Mouse (Mus musculus): ENCODE data around the gene Zfr. TPM values are rescaled to one million over a fixed set of nuclear protein-coding genes. Genes with fewer than 3 reads are reported as not detected.
"Not testable (repeated sequence)": the region's sequence is repeated elsewhere in the genome, so short reads cannot be mapped to it uniquely, and the experiment has no call there.

Zfr gene
- polyA plus RNA-seq, 1 experiment from 2014 or later = 38.1 TPM

DNA sequence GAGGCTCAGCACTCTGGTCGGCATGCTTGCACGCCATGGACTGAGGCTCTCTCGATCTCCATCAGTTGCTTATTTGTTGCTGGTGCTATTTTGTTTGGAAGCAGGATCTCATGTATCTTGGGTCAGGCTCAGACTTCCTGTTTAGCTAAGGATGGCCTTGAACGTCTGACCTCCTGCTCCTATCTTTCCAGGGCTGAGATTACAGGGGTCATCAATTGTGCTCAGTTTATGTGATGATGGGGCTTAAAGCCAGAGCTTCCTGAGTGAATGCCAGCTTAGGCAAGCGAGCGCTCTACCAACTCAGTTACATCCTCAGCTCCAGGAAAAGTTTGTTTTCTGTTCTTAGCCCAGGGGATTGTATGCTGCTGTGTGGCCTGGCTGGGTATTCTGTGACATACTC is 3.1 kb upstream of the Zfr start:
- WGBS (ENCODE audit: insufficient replicate concordance) = 58% methylated on average over 6 of the region's 6 CpGs
- H3K4me1 ChIP-seq (ENCODE audit: control insufficient read depth, low read depth, low read length) = peaks cover 7% of the 10 kb centered on the region
- no peak overlapping the region for H3K27ac ChIP-seq (ENCODE audit: low read length)
- no peak overlapping the region for H3K4me3 ChIP-seq (ENCODE audit: low read depth, low read length)
- H3K36me3 ChIP-seq (ENCODE audit: control insufficient read depth, insufficient read depth) = no peaks in the 10 kb centered on the region
- ATAC-seq (ENCODE audit: low read depth) = no peak
- H3K4me2 ChIP-seq (ENCODE audit: low read depth, low read length) = no peak overlapping the region
- H3K27me3 ChIP-seq (ENCODE audit: control insufficient read depth, insufficient read depth, low read depth, low read length) = no peaks in the 10 kb centered on the region
- H3K9me3 ChIP-seq (replicated peaks; ENCODE audit: control insufficient read depth, low read length) = no peaks in the 10 kb centered on the region
- H3K9ac ChIP-seq (ENCODE audit: low read depth, low read length) = no peak overlapping the region

DNA sequence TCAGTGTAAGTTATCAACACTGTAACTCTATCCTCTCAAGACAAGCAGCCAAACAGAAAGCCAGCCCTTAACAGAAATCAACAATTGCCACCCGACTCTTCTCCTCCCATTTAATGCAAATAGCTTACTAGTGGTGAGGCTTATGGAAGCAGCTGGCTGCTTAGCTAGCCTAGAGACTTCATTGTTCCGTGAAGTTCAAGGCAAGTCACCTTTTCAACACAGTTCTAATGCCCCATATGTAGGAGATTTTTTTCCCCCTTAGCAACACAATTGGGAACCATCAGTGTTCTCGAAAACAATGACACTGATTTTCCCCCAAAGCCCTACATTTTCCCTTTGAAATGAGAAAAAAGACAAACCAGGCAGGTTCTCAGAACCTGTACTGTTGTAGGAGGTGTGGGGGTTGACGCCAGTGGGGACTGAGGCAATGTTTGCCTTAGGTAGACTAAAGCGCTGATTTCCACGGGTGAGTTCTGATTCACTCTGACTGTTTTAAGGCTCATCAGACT is 1.9 kb upstream of the Zfr start:
- Histone ChIP-seq H3K4me2 (ENCODE audit: low read depth, low read length) (no peak overlapping the region), H3K9me3 (replicated peaks; ENCODE audit: control insufficient read depth, low read length) (no peaks in the 10 kb centered on the region), H3K4me1 (ENCODE audit: control insufficient read depth, low read depth, low read length) (peaks cover 7% of the 10 kb centered on the region), H3K9ac (ENCODE audit: low read depth, low read length) (no peak overlapping the region), H3K27me3 (ENCODE audit: control insufficient read depth, insufficient read depth, low read depth, low read length) (no peaks in the 10 kb centered on the region), H3K4me3 (ENCODE audit: low read depth, low read length) (no peak overlapping the region), H3K27ac (ENCODE audit: low read length) (no peak overlapping the region), H3K36me3 (ENCODE audit: control insufficient read depth, insufficient read depth) (no peaks in the 10 kb centered on the region)
- 43% methylated on average over 6 of the region's 6 CpGs for WGBS (ENCODE audit: insufficient replicate concordance)
- no peak for ATAC-seq (ENCODE audit: low read depth)

DNA sequence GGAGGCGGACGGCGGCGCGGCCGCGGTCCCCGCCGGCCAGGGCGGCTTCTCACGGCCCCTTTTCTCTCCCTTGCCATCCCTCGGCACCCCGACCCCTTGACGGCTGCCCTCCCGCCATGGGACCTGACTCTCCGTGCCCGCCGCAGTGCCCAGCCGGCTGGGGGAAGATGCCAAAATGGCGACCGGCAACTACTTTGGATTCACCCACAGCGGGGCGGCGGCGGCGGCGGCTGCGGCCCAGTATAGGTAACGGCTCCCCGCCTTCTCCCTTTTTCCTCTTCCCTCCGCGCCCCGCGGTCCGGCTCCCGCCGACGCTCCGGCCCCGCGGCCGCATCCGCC is 431 bp downstream of the Zfr start:
- no peaks in the 10 kb centered on the region for H3K27me3 ChIP-seq (ENCODE audit: control insufficient read depth, insufficient read depth, low read depth, low read length)
- peak overlapping the region; percentile 98 for H3K9ac ChIP-seq (ENCODE audit: low read depth, low read length)
- peaks cover 7% of the 10 kb centered on the region for H3K4me1 ChIP-seq (ENCODE audit: control insufficient read depth, low read depth, low read length)
- under 1% methylated on average over 30 of the region's 43 CpGs for WGBS (ENCODE audit: insufficient replicate concordance)
- no peaks in the 10 kb centered on the region for H3K9me3 ChIP-seq (replicated peaks; ENCODE audit: control insufficient read depth, low read length)
- H3K36me3 ChIP-seq (ENCODE audit: control insufficient read depth, insufficient read depth) = no peaks in the 10 kb centered on the region
- no peak; the same call in 1 of the 2 replicates for ATAC-seq (ENCODE audit: low read depth)
- H3K27ac ChIP-seq (ENCODE audit: low read length) = peak overlapping the region; percentile 92
- peak overlapping the region; percentile 98 for H3K4me3 ChIP-seq (ENCODE audit: low read depth, low read length)
- H3K4me2 ChIP-seq (ENCODE audit: low read depth, low read length) = peak overlapping the region; percentile 86

DNA sequence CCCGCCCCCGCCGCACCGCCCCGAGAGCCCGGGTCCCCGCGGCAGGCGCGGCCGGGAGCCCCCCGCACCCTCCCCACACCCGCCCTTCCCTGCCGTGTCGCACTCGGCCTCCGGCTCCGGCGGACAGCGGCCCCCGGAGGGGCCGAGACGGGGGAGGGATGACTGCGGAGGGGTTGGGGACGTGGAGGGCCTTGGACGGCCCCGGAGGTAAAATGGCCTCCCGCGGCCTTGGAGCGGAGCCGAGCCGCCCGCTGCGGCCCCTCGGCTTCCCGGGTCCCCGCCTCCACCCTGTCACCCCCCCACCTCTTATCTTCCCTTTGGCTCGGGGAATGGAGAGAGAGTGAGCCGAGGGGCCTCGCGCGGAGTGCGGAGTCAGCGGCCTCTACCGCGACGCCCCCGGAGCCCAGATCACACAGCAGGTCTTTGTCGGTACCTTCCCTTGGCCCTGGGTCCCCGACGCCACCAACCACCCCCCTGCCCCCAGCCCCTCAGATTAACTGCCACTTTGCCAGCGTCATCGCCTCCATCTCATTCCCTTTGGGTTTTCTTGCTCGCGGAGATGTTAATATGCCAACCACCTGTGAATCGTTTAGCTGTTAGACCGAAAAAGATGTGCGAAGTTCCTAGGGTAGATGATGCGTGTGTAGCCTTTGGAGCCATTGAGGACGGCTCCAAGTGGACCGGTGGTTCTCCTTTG is 949 bp downstream of the Zfr start:
- H3K9me3 ChIP-seq (replicated peaks; ENCODE audit: control insufficient read depth, low read length) = no peaks in the 10 kb centered on the region
- peak overlapping the region; percentile 92 for H3K27ac ChIP-seq (ENCODE audit: low read length)
- under 1% methylated on average over 47 of the region's 61 CpGs for WGBS (ENCODE audit: insufficient replicate concordance)
- no peaks in the 10 kb centered on the region for H3K27me3 ChIP-seq (ENCODE audit: control insufficient read depth, insufficient read depth, low read depth, low read length)
- no peaks in the 10 kb centered on the region for H3K36me3 ChIP-seq (ENCODE audit: control insufficient read depth, insufficient read depth)
- peak overlapping the region; percentile 98 for H3K4me3 ChIP-seq (ENCODE audit: low read depth, low read length)
- peaks cover 7% of the 10 kb centered on the region for H3K4me1 ChIP-seq (ENCODE audit: control insufficient read depth, low read depth, low read length)
- ATAC-seq (ENCODE audit: low read depth) = peak; percentile 68
- peak overlapping the region; percentile 98 for H3K9ac ChIP-seq (ENCODE audit: low read depth, low read length)
- peak overlapping the region; percentile 86 for H3K4me2 ChIP-seq (ENCODE audit: low read depth, low read length)

DNA sequence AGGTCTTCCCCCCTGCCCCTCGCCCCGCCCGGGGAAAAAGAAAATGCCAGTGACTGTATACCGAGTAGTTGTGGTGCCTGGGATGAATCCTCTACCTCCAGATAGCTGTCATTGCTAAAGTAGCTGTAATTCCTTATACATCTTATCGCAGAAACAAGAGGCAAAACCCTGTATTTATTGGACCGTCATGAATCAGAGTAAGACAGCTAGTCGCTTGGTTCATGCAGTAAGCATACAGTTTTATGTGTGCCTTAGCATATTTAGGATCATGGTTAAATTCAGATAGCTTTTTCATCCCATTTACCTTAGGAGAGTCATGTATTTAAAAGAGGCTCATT is 1.5 kb downstream of the Zfr start:
- H3K9me3 ChIP-seq (replicated peaks; ENCODE audit: control insufficient read depth, low read length) = no peaks in the 10 kb centered on the region
- peak overlapping the region; percentile 98 for H3K9ac ChIP-seq (ENCODE audit: low read depth, low read length)
- H3K4me3 ChIP-seq (ENCODE audit: low read depth, low read length) = peak overlapping the region; percentile 98
- no peaks in the 10 kb centered on the region for H3K27me3 ChIP-seq (ENCODE audit: control insufficient read depth, insufficient read depth, low read depth, low read length)
- peak overlapping the region; percentile 86 for H3K4me2 ChIP-seq (ENCODE audit: low read depth, low read length)
- 5% methylated on average over 7 of the region's 7 CpGs for WGBS (ENCODE audit: insufficient replicate concordance)
- peak overlapping the region; percentile 92 for H3K27ac ChIP-seq (ENCODE audit: low read length)
- H3K4me1 ChIP-seq (ENCODE audit: control insufficient read depth, low read depth, low read length) = peaks cover 7% of the 10 kb centered on the region
- no peaks in the 10 kb centered on the region for H3K36me3 ChIP-seq (ENCODE audit: control insufficient read depth, insufficient read depth)
- no peak for ATAC-seq (ENCODE audit: low read depth)

DNA sequence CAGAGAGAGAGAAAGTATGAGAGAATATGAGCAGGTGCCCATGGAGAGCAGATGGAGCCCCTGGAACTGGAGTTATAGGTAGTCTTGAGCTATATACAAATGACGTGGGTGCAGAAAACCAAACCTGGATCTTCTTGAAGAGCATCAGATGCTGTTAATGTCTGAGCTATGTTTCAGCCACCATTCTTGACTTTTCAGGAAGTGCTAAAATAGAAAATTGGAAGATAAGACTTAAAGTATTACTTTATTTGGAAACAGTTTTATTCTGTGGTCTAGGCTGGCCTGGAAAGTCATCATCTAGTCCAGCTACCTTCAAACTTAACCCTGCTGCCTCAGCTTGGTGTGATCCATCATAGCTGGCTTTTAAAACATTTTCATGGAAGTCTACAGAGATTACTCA is 7.3 kb downstream of the Zfr start:
- ATAC-seq (ENCODE audit: low read depth) = no peak
- H3K4me3 ChIP-seq (ENCODE audit: low read depth, low read length) = no peak overlapping the region
- no peaks in the 10 kb centered on the region for H3K9me3 ChIP-seq (replicated peaks; ENCODE audit: control insufficient read depth, low read length)
- no peaks in the 10 kb centered on the region for H3K27me3 ChIP-seq (ENCODE audit: control insufficient read depth, insufficient read depth, low read depth, low read length)
- WGBS (ENCODE audit: insufficient replicate concordance) = 56% methylated on average over 1 of the region's 1 CpGs
- no peak overlapping the region for H3K27ac ChIP-seq (ENCODE audit: low read length)
- no peaks in the 10 kb centered on the region for H3K36me3 ChIP-seq (ENCODE audit: control insufficient read depth, insufficient read depth)
- no peak overlapping the region for H3K9ac ChIP-seq (ENCODE audit: low read depth, low read length)
- no peak overlapping the region for H3K4me2 ChIP-seq (ENCODE audit: low read depth, low read length)
- H3K4me1 ChIP-seq (ENCODE audit: control insufficient read depth, low read depth, low read length) = no peaks in the 10 kb centered on the region; the same call in 1 of the 2 replicates

DNA sequence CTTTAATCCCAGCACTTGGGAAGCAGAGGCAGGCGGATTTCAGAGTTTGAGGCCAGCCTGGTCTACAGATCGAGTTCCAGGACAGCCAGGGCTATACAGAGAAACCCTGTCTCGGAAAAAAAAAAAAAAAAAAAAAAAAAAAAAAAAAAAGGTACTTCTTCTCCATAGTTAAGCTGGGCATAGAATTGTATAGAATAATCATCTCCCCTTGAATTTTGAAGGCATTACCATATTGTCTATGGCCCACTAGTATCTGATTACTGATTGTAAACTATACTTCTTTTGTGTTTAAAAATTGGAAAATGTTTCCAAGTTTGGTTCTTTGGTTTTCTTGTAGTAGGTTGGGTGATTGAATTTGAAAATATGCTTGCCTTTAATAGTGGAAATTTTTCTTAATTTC is 13.2 kb downstream of the Zfr start:
- H3K27ac ChIP-seq (ENCODE audit: low read length); H3K36me3 ChIP-seq (ENCODE audit: control insufficient read depth, insufficient read depth); H3K4me3 ChIP-seq (ENCODE audit: low read depth, low read length); H3K27me3 ChIP-seq (ENCODE audit: control insufficient read depth, insufficient read depth, low read depth, low read length); ATAC-seq (ENCODE audit: low read depth); H3K9me3 ChIP-seq (replicated peaks; ENCODE audit: control insufficient read depth, low read length); H3K9ac ChIP-seq (ENCODE audit: low read depth, low read length); H3K4me2 ChIP-seq (ENCODE audit: low read depth, low read length); H3K4me1 ChIP-seq (ENCODE audit: control insufficient read depth, low read depth, low read length): not testable (repeated sequence)
- WGBS (ENCODE audit: insufficient replicate concordance) = 84% methylated on average over 3 of the region's 3 CpGs

DNA sequence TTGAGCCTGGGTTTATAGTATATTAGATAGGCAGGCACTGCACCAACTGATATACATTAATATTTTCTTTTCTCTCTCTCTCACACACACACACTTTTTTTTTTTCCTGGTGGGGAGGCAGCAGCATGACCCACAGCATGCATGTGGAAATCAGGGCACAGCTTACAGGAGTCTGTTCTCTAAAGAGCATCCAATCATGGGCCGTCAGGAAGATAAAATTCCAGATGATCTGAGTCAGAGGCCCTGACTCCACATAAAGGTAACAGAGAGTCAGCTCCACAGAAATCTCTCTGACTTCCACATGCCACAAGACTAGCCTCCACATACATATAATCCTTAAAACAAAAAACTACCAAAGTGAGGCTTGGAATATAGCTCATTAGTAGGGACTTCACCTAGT is 16.9 kb downstream of the Zfr start:
- no peaks in the 10 kb centered on the region for H3K9me3 ChIP-seq (replicated peaks; ENCODE audit: control insufficient read depth, low read length)
- peaks cover 11% of the 10 kb centered on the region for H3K36me3 ChIP-seq (ENCODE audit: control insufficient read depth, insufficient read depth)
- ATAC-seq (ENCODE audit: low read depth) = no peak
- no peaks in the 10 kb centered on the region for H3K4me1 ChIP-seq (ENCODE audit: control insufficient read depth, low read depth, low read length)
- no peak overlapping the region for H3K27ac ChIP-seq (ENCODE audit: low read length)
- H3K9ac ChIP-seq (ENCODE audit: low read depth, low read length) = no peak overlapping the region
- 59% methylated on average over 1 of the region's 1 CpGs for WGBS (ENCODE audit: insufficient replicate concordance)
- no peak overlapping the region for H3K4me2 ChIP-seq (ENCODE audit: low read depth, low read length)
- no peaks in the 10 kb centered on the region for H3K27me3 ChIP-seq (ENCODE audit: control insufficient read depth, insufficient read depth, low read depth, low read length)
- H3K4me3 ChIP-seq (ENCODE audit: low read depth, low read length) = no peak overlapping the region

DNA sequence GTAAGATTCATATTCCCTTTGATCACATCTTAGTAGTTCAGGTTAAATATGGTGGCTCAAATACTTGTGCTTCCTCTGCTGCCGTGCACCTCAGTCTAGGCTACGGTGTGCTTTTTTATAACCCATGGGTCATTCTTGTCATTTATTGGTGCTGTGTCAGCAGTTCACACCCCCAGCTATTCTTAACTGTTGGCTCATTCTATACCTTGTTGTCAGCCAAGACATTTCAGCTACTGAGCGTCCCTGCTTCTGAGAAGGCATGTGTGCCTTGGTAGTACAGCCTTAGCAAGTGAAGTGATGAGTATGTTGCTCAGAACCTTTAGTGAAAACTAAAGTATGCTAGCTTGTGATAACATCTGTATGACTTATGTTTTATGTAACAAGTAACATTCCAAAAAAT is 17.7 kb downstream of the Zfr start:
- Histone ChIP-seq H3K9me3 (replicated peaks; ENCODE audit: control insufficient read depth, low read length) (no peaks in the 10 kb centered on the region), H3K9ac (ENCODE audit: low read depth, low read length) (no peak overlapping the region), H3K4me3 (ENCODE audit: low read depth, low read length) (no peak overlapping the region), H3K4me1 (ENCODE audit: control insufficient read depth, low read depth, low read length) (no peaks in the 10 kb centered on the region), H3K27ac (ENCODE audit: low read length) (no peak overlapping the region), H3K27me3 (ENCODE audit: control insufficient read depth, insufficient read depth, low read depth, low read length) (no peaks in the 10 kb centered on the region), H3K36me3 (ENCODE audit: control insufficient read depth, insufficient read depth) (peaks cover 11% of the 10 kb centered on the region), H3K4me2 (ENCODE audit: low read depth, low read length) (no peak overlapping the region)
- ATAC-seq (ENCODE audit: low read depth) = no peak
- 78% methylated on average over 3 of the region's 3 CpGs for WGBS (ENCODE audit: insufficient replicate concordance)

All from liver, embryonic 16.5 days (tissue).